Comparison of ENCODE assay signal across 14 mouse cellular contexts in the genomic region with DNA sequence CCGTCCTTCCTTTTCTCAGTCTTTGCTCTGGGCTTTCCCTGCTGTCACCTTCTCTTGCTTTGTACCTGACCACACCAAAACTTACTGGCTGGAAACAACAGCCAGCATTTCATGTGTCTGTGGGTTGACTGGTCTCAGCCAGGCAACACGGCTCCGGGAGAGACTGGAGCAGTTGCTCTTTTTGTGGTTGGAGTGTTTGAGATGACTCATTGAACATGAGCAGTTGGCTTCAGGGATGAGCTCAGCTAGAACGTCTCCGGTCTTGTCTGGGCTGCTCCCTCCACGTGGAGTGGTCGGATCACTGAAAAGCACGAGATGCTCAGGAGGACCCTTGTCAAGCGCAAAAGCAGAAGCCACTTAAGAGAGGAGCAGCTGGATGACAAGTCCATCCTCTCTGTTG.
DNase-seq lines count a peak whose midpoint lies in the region; ATAC-seq and TF ChIP-seq lines count a peak whose summit lies in the region.
"Had no signal": no experiment of that assay in that cellular context is flagged by ENCODE, and none has a peak within 500 bp of the region (broad histone marks: within the 10 kb centered on the region; RNA-seq: fewer than 3 reads in every experiment).

No protein-coding gene starts in this region.

- no peaks in the 10 kb centered on the region for H3K27me3 ChIP-seq in kidney, embryonic 15.5 days
- no peaks in the 10 kb centered on the region for H3K27me3 ChIP-seq in myocyte (ENCODE audit: control insufficient read depth, insufficient read depth, insufficient read length)
- H3K27me3 ChIP-seq in intestine, embryonic 15.5 days (replicated peaks): no peaks in the 10 kb centered on the region
- no peaks in the 10 kb centered on the region for H3K27me3 ChIP-seq in midbrain, embryonic 10.5 days (ENCODE audit: low read depth, poor library complexity, severe bottlenecking)
- H3K27me3 ChIP-seq: liver, embryonic 15.5 days; neural tube, embryonic 12.5 days had no signal

- whole genome bisulfite sequencing in kidney, embryonic 15.5 days: 60% methylated on average over 9 of the region's 9 CpGs
- WGBS in intestine, embryonic 15.5 days: 86% methylated on average over 9 of the region's 9 CpGs
- WGBS in midbrain, embryonic 10.5 days: 90% methylated on average over 9 of the region's 9 CpGs

- peaks cover 30% of the 10 kb centered on the region for H3K4me1 ChIP-seq in kidney, embryonic 15.5 days
- no peaks in the 10 kb centered on the region for H3K4me1 ChIP-seq in intestine, embryonic 15.5 days (replicated peaks)
- H3K4me1 ChIP-seq in midbrain, embryonic 10.5 days: peaks cover 19% of the 10 kb centered on the region

- peak overlapping the region; percentile 37; the same call in 1 of the 2 replicates for H3K27ac ChIP-seq in kidney, embryonic 15.5 days
- H3K27ac ChIP-seq in intestine, embryonic 15.5 days: no peak overlapping the region
- H3K27ac ChIP-seq in midbrain, embryonic 10.5 days (replicated peaks): no peak overlapping the region
- H3K27ac ChIP-seq: liver, embryonic 15.5 days; neural tube, embryonic 12.5 days had no signal

- TF ChIP-seq POLR2A in myocyte (IDR thresholded peaks at IDR 0.05; ENCODE audit: insufficient read length, low read depth): peak; percentile 36

- H3K4me2 ChIP-seq in kidney, embryonic 15.5 days: no peak overlapping the region
- H3K4me2 ChIP-seq in myocyte (ENCODE audit: low read depth): peak overlapping the region; percentile 93
- no peak overlapping the region for H3K4me2 ChIP-seq in intestine, embryonic 15.5 days (replicated peaks)
- H3K4me2 ChIP-seq: liver, embryonic 15.5 days; neural tube, embryonic 12.5 days had no signal

- H3K9ac ChIP-seq in kidney, embryonic 15.5 days: no peak overlapping the region
- H3K9ac ChIP-seq in intestine, embryonic 15.5 days: no peak overlapping the region
- H3K9ac ChIP-seq: liver, embryonic 15.5 days; neural tube, embryonic 12.5 days had no signal

- no peak for DNase-seq in kidney, postnatal 10 days
- peak; percentile 26 for DNase-seq in adipocyte (ENCODE audit: low spot score)
- peak; percentile 69 for DNase-seq in cerebellum, adult 9-10 months
- no peak for DNase-seq in midbrain, embryonic 10.5 days (ENCODE audit: low spot score)
- DNase-seq: adrenal gland, postnatal 14 days; gastrocnemius, postnatal 10 days; heart, postnatal 36 days; kidney, adult 11 months; right cerebral cortex, postnatal 4 days had no signal

- H3K4me3 ChIP-seq in kidney, embryonic 15.5 days (replicated peaks): no peak overlapping the region
- H3K4me3 ChIP-seq in myocyte: no peak overlapping the region
- no peak overlapping the region for H3K4me3 ChIP-seq in intestine, embryonic 15.5 days (replicated peaks)
- H3K4me3 ChIP-seq in midbrain, embryonic 10.5 days: no peak overlapping the region
- H3K4me3 ChIP-seq: liver, embryonic 15.5 days; neural tube, embryonic 12.5 days had no signal

- no peaks in the 10 kb centered on the region for H3K36me3 ChIP-seq in kidney, embryonic 15.5 days
- no peaks in the 10 kb centered on the region for H3K36me3 ChIP-seq in myocyte (ENCODE audit: control insufficient read depth, insufficient read depth)
- no peaks in the 10 kb centered on the region for H3K36me3 ChIP-seq in intestine, embryonic 15.5 days
- H3K36me3 ChIP-seq in midbrain, embryonic 10.5 days: no peaks in the 10 kb centered on the region
- H3K36me3 ChIP-seq: liver, embryonic 15.5 days; neural tube, embryonic 12.5 days had no signal

- H3K79me2 ChIP-seq in myocyte (ENCODE audit: control insufficient read depth, insufficient read depth): peaks cover 4% of the 10 kb centered on the region

- no peaks in the 10 kb centered on the region for H3K9me3 ChIP-seq in kidney, embryonic 15.5 days (replicated peaks)
- no peaks in the 10 kb centered on the region for H3K9me3 ChIP-seq in intestine, embryonic 15.5 days
- no peaks in the 10 kb centered on the region for H3K9me3 ChIP-seq in midbrain, embryonic 10.5 days (replicated peaks)
- H3K9me3 ChIP-seq: liver, embryonic 15.5 days; neural tube, embryonic 12.5 days had no signal

- peak; percentile 38; the same call in 1 of the 2 replicates for ATAC-seq in kidney, embryonic 15.5 days (replicated peaks; ENCODE audit: low FRiP score)
- ATAC-seq in intestine, embryonic 15.5 days: no peak

- no peak overlapping the region for H3ac ChIP-seq in myocyte (ENCODE audit: control insufficient read depth, insufficient read length)

TF ChIP-seq in myocyte, 11 proteins besides CTCF, POLR2A, EP300 and RAD21:
- no peak for TF ChIP-seq TCF3 (IDR thresholded peaks at IDR 0.05; ENCODE audit: insufficient read length, low read depth)
- 0 out of 2 replicates have a peak, but pooled peaks have one; percentile 19 for TF ChIP-seq CEBPB (IDR thresholded peaks at IDR 0.05; ENCODE audit: insufficient read depth, poor library complexity, severe bottlenecking)
- TF ChIP-seq USF1 (IDR thresholded peaks at IDR 0.05; ENCODE audit: low read depth): peak; percentile 47
- peak; percentile 93 for TF ChIP-seq MAX (IDR thresholded peaks at IDR 0.05; ENCODE audit: low read depth)
- peak; percentile 29 for TF ChIP-seq TCF12 (IDR thresholded peaks at IDR 0.05; ENCODE audit: insufficient read depth, poor library complexity, severe bottlenecking)
- TF ChIP-seq E2F4 (IDR thresholded peaks at IDR 0.05; ENCODE audit: insufficient read depth): no peak
- TF ChIP-seq MYOG (IDR thresholded peaks at IDR 0.05; ENCODE audit: control insufficient read depth in 1 of 3, insufficient read depth in 1 of 3, insufficient read length in 2 of 3, low read depth in 2 of 3): peak; percentile 23 to 90 (median 75)
- TF ChIP-seq MYOD1 (IDR thresholded peaks at IDR 0.05; ENCODE audit: control insufficient read depth in 1 of 3, insufficient read length in 2 of 3, low read depth in 2 of 3): peak; percentile 26 to 86 (median 84)
- peak; percentile 24 for TF ChIP-seq POLR2AphosphoS2 (IDR thresholded peaks at IDR 0.05; ENCODE audit: insufficient read length, low read depth)
- TF ChIP-seq SRF (IDR thresholded peaks at IDR 0.05; ENCODE audit: control insufficient read depth, insufficient read length, low read depth): no peak
- TF ChIP-seq REST (IDR thresholded peaks at IDR 0.05; ENCODE audit: insufficient read depth, insufficient read length): no peak
TF ChIP-seq in myocyte: peak in this region for 7.

Comparison
In these comparisons a context has a peak if more than half of its experiments do, and no peak if none do; other contexts are left out.
1. DNase-seq: peak in adipocyte (single experiment) and cerebellum, adult 9-10 months (single experiment); none in kidney, postnatal 10 days (single experiment) and midbrain, embryonic 10.5 days (single experiment).